Mouse (Mus musculus): ENCODE results near the gene Gfi1. TPM values are rescaled to one million over a fixed set of nuclear protein-coding genes. Genes with fewer than 3 reads are reported as not detected.

Gene Gfi1
- polyA plus RNA-seq, 1 experiment from 2014 or later, result not detected

GRCm38 (mm10) chr5:107705756-107706155, 20.1 kb downstream of the Gfi1 start:
- H3K27me3 ChIP-seq (ENCODE audit: control insufficient read depth, insufficient read depth, low read length), result no peaks in the 10 kb centered on the region
- ATAC-seq (replicated peaks; ENCODE audit: insufficient number of reproducible peaks, low FRiP score, low TSS enrichment, low read depth) (no peak), DNase-seq (ENCODE audit: low spot score) (no peak)
- no peaks in the 10 kb centered on the region for H3K36me3 ChIP-seq (replicated peaks; ENCODE audit: control insufficient read depth, insufficient read depth, low read depth, low read length)
- no peak overlapping the region for H3K4me3 ChIP-seq (ENCODE audit: low read depth, low read length)
- no peak overlapping the region for H3K9ac ChIP-seq (replicated peaks; ENCODE audit: low read length)
- 91% methylated on average over 4 of the region's 4 CpGs for WGBS
- H3K4me1 ChIP-seq (ENCODE audit: control insufficient read depth, insufficient read depth, low read length), result no peaks in the 10 kb centered on the region
- H3K4me2 ChIP-seq (ENCODE audit: low read depth, low read length), result no peak overlapping the region
- H3K27ac ChIP-seq (replicated peaks; ENCODE audit: low read depth, low read length), result no peak overlapping the region
- H3K9me3 ChIP-seq (replicated peaks; ENCODE audit: control insufficient read depth, low read length), result no peaks in the 10 kb centered on the region

DNA sequence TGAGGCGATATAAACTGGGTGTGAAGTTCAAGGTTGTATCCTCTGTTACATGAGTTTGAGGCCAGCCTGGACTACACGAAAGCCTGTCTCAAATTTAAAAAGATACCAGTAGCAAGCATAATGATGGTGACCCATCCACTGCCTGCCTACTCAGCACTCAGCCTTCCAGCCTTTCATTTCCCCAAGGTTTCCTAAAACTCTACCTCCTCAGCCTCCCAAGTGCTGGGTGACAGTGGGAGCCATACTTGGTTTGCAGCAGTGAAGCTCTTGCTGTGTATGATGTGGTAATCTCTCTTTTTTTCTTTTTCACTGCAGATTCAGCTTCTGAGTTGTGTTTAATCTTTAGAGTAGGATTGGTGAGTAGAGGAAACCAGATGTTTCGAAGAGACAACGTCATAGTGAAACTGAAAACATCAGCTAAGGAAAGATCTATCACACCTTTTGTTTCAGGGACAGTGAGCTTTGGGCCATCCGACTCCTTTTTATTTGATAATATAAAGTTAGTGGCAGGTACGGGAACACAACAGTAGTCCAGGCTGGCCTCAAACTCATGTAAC, 22.6 kb downstream of the Gfi1 start:
- H3K27ac ChIP-seq (replicated peaks; ENCODE audit: low read depth, low read length), result no peak overlapping the region

GRCm38 (mm10) chr5:107701658-107702057, 24.2 kb downstream of the Gfi1 start:
- no peaks in the 10 kb centered on the region for H3K9me3 ChIP-seq (replicated peaks; ENCODE audit: control insufficient read depth, low read length)
- no peak overlapping the region for H3K27ac ChIP-seq (replicated peaks; ENCODE audit: low read depth, low read length)
- DNase-seq (ENCODE audit: low spot score) (no peak), ATAC-seq (replicated peaks; ENCODE audit: insufficient number of reproducible peaks, low FRiP score, low TSS enrichment, low read depth) (no peak)
- no peak overlapping the region for H3K4me3 ChIP-seq (ENCODE audit: low read depth, low read length)
- H3K9ac ChIP-seq (replicated peaks; ENCODE audit: low read length), result no peak overlapping the region
- H3K4me1 ChIP-seq (ENCODE audit: control insufficient read depth, insufficient read depth, low read length), result no peaks in the 10 kb centered on the region
- H3K4me2 ChIP-seq (ENCODE audit: low read depth, low read length), result no peak overlapping the region
- no peaks in the 10 kb centered on the region for H3K36me3 ChIP-seq (replicated peaks; ENCODE audit: control insufficient read depth, insufficient read depth, low read depth, low read length)
- WGBS, result 86% methylated on average over 9 of the region's 9 CpGs
- H3K27me3 ChIP-seq (ENCODE audit: control insufficient read depth, insufficient read depth, low read length), result no peaks in the 10 kb centered on the region

More for the DNA sequence above, 22.6 kb downstream of the Gfi1 start:
- Histone ChIP-seq H3K9ac (replicated peaks; ENCODE audit: low read length) (no peak overlapping the region), H3K27me3 (ENCODE audit: control insufficient read depth, insufficient read depth, low read length) (no peaks in the 10 kb centered on the region), H3K4me3 (ENCODE audit: low read depth, low read length) (no peak overlapping the region), H3K4me1 (ENCODE audit: control insufficient read depth, insufficient read depth, low read length) (no peaks in the 10 kb centered on the region), H3K9me3 (replicated peaks; ENCODE audit: control insufficient read depth, low read length) (no peaks in the 10 kb centered on the region), H3K36me3 (replicated peaks; ENCODE audit: control insufficient read depth, insufficient read depth, low read depth, low read length) (no peaks in the 10 kb centered on the region), H3K4me2 (ENCODE audit: low read depth, low read length) (no peak overlapping the region)
- WGBS, result 85% methylated on average over 6 of the region's 6 CpGs
- DNase-seq (ENCODE audit: low spot score) (no peak), ATAC-seq (replicated peaks; ENCODE audit: insufficient number of reproducible peaks, low FRiP score, low TSS enrichment, low read depth) (no peak)

- Histone ChIP-seq H3K4me1 (ENCODE audit: control insufficient read depth, insufficient read depth, low read length) (no peaks in the 10 kb centered on the region), H3K27ac (replicated peaks; ENCODE audit: low read depth, low read length) (no peak overlapping the region), H3K36me3 (replicated peaks; ENCODE audit: control insufficient read depth, insufficient read depth, low read depth, low read length) (no peaks in the 10 kb centered on the region), H3K9me3 (replicated peaks; ENCODE audit: control insufficient read depth, low read length) (no peaks in the 10 kb centered on the region), H3K27me3 (ENCODE audit: control insufficient read depth, insufficient read depth, low read length) (no peaks in the 10 kb centered on the region), H3K9ac (replicated peaks; ENCODE audit: low read length) (no peak overlapping the region), H3K4me2 (ENCODE audit: low read depth, low read length) (no peak overlapping the region), H3K4me3 (ENCODE audit: low read depth, low read length) (no peak overlapping the region)
- no peak for ATAC-seq (replicated peaks; ENCODE audit: insufficient number of reproducible peaks, low FRiP score, low TSS enrichment, low read depth)
- 92% methylated on average over 10 of the region's 10 CpGs for WGBS
- no peak for DNase-seq (ENCODE audit: low spot score)
These were observed 25.0 kb downstream of the Gfi1 start for GRCm38 (mm10) chr5:107700873-107701272.

DNA sequence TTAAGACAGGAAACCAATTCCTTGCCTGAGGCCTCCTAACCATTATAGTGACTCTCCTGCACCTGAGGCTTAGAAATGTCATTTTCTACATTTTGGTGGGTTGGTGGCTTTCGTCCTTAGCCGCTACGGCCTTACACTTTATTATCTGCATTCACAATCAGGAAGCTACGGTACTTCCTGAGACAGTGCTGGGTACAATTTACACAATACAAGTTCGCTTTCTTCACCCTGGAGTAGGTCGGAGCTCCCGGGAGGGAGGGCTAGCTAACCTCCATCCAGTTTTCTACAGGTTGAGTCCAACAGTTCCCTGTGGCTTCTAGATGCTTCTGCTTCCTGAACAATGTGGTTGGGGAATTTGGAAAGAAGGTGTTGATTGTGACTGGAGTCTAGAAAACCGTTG, 26.9 kb downstream of the Gfi1 start:
- Histone ChIP-seq H3K27ac (replicated peaks; ENCODE audit: low read depth, low read length) (no peak overlapping the region), H3K4me3 (ENCODE audit: low read depth, low read length) (no peak overlapping the region), H3K9ac (replicated peaks; ENCODE audit: low read length) (no peak overlapping the region), H3K36me3 (replicated peaks; ENCODE audit: control insufficient read depth, insufficient read depth, low read depth, low read length) (no peaks in the 10 kb centered on the region), H3K9me3 (replicated peaks; ENCODE audit: control insufficient read depth, low read length) (no peaks in the 10 kb centered on the region), H3K27me3 (ENCODE audit: control insufficient read depth, insufficient read depth, low read length) (no peaks in the 10 kb centered on the region), H3K4me1 (ENCODE audit: control insufficient read depth, insufficient read depth, low read length) (no peaks in the 10 kb centered on the region), H3K4me2 (ENCODE audit: low read depth, low read length) (no peak overlapping the region)
- 78% methylated on average over 8 of the region's 8 CpGs for WGBS
- DNase-seq (ENCODE audit: low spot score) (no peak), ATAC-seq (replicated peaks; ENCODE audit: insufficient number of reproducible peaks, low FRiP score, low TSS enrichment, low read depth) (no peak)

DNA sequence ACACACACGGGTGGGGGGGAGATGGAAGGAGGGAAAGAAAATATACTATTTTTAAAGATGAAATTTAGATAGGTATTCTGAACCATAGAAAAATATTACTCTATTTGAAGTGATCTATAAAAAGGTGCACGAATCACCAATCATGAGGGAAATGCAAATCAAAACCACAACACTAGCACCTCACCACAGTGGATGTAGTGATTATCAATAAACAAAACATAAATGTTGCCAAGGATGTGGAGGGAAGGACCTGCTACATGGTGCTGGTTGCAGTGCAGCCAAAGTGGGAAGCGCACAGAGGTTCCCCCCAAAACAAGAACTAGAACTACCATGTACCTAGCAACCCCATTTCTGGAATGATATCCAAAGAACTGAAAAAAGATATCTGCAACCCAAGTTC, 30.8 kb downstream of the Gfi1 start:
- WGBS, result 81% methylated on average over 3 of the region's 3 CpGs
- Histone ChIP-seq H3K4me2 (ENCODE audit: low read depth, low read length) (no peak overlapping the region), H3K9me3 (replicated peaks; ENCODE audit: control insufficient read depth, low read length) (no peaks in the 10 kb centered on the region), H3K9ac (replicated peaks; ENCODE audit: low read length) (no peak overlapping the region), H3K36me3 (replicated peaks; ENCODE audit: control insufficient read depth, insufficient read depth, low read depth, low read length) (no peaks in the 10 kb centered on the region), H3K27ac (replicated peaks; ENCODE audit: low read depth, low read length) (no peak overlapping the region), H3K4me3 (ENCODE audit: low read depth, low read length) (no peak overlapping the region), H3K4me1 (ENCODE audit: control insufficient read depth, insufficient read depth, low read length) (no peaks in the 10 kb centered on the region), H3K27me3 (ENCODE audit: control insufficient read depth, insufficient read depth, low read length) (no peaks in the 10 kb centered on the region)
- ATAC-seq (replicated peaks; ENCODE audit: insufficient number of reproducible peaks, low FRiP score, low TSS enrichment, low read depth) (no peak), DNase-seq (ENCODE audit: low spot score) (no peak)

DNA sequence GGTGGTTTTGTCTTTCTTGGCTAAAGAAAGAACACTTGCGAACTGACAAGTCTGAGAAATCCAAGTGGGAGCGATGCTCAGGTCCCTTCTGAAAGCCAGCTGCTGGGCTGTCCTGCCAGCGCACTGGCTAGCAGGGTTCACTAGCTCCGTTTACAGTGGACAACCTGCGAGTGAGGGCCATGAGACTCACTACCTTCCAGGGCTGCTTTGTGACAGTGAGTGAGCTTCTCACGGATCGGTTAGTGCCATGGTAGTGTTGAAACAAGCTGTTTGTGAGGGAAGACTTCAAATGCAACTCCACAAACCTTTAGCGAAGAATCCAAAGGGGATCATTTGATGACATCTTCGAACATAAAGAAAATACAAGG, 37.4 kb downstream of the Gfi1 start:
- WGBS, result 24% methylated on average over 9 of the region's 9 CpGs
- Histone ChIP-seq H3K9me3 (replicated peaks; ENCODE audit: control insufficient read depth, low read length) (no peaks in the 10 kb centered on the region), H3K27ac (replicated peaks; ENCODE audit: low read depth, low read length) (no peak overlapping the region), H3K4me1 (ENCODE audit: control insufficient read depth, insufficient read depth, low read length) (no peaks in the 10 kb centered on the region), H3K4me2 (ENCODE audit: low read depth, low read length) (peak overlapping the region; percentile 48), H3K27me3 (ENCODE audit: control insufficient read depth, insufficient read depth, low read length) (no peaks in the 10 kb centered on the region), H3K9ac (replicated peaks; ENCODE audit: low read length) (no peak overlapping the region; the same call in 1 of the 2 replicates), H3K4me3 (ENCODE audit: low read depth, low read length) (peak overlapping the region; percentile 28), H3K36me3 (replicated peaks; ENCODE audit: control insufficient read depth, insufficient read depth, low read depth, low read length) (no peaks in the 10 kb centered on the region)
- ATAC-seq (replicated peaks; ENCODE audit: insufficient number of reproducible peaks, low FRiP score, low TSS enrichment, low read depth) (peak; percentile 71; the same call in 1 of the 2 replicates), DNase-seq (ENCODE audit: low spot score) (no peak)

- DNase-seq (ENCODE audit: low spot score), result peak; percentile 89
- peak overlapping the region; percentile 18; the same call in 1 of the 2 replicates for H3K9ac ChIP-seq (replicated peaks; ENCODE audit: low read length)
- peak; percentile 87 for ATAC-seq (replicated peaks; ENCODE audit: insufficient number of reproducible peaks, low FRiP score, low TSS enrichment, low read depth)
- no peaks in the 10 kb centered on the region for H3K9me3 ChIP-seq (replicated peaks; ENCODE audit: control insufficient read depth, low read length)
- peak overlapping the region; percentile 28 for H3K4me3 ChIP-seq (ENCODE audit: low read depth, low read length)
- no peaks in the 10 kb centered on the region for H3K4me1 ChIP-seq (ENCODE audit: control insufficient read depth, insufficient read depth, low read length)
- 18% methylated on average over 46 of the region's 46 CpGs for WGBS
- no peaks in the 10 kb centered on the region for H3K36me3 ChIP-seq (replicated peaks; ENCODE audit: control insufficient read depth, insufficient read depth, low read depth, low read length)
- H3K4me2 ChIP-seq (ENCODE audit: low read depth, low read length), result peak overlapping the region; percentile 48
- H3K27ac ChIP-seq (replicated peaks; ENCODE audit: low read depth, low read length), result no peak overlapping the region
- no peaks in the 10 kb centered on the region for H3K27me3 ChIP-seq (ENCODE audit: control insufficient read depth, insufficient read depth, low read length)
These were observed 38.0 kb downstream of the Gfi1 start for GRCm38 (mm10) chr5:107687592-107688498.

Data from embryonic facial prominence, embryonic 11.5 days (tissue).